Mouse (Mus musculus) layer of hippocampus, postnatal 36 days (tissue): Measurements from ENCODE around the gene Olfml3. TPM values are rescaled to one million over a fixed set of nuclear protein-coding genes. Genes with fewer than 3 reads are reported as not detected.

Experiments
- DNase-seq, 2 experiments: peaks; one replicate each; pipeline ENCODE4 v3.0.0; 2022
- total RNA-seq, 2 experiments: library from RNA; stranded (reverse); gene quantifications; 2 replicates each; pipeline ENCODE4 v1.2.3; 2021

Gene Olfml3
- 10 to 100 TPM; 12.0 to 14.2 TPM for total RNA-seq

GRCm38 (mm10) chr3:103737778-103738571 lies at the start of gene Olfml3:
Olfml3 (minus strand) TSS chr3:103738001.
- DNase-seq = peak; percentile 81 to 87

- no peak for DNase-seq
Measured at GRCm38 (mm10) chr3:103787225-103787624, 49.4 kb upstream of the Olfml3 start.

- no peak for DNase-seq
Measured at GRCm38 (mm10) chr3:103782844-103783609, 45.2 kb upstream of the Olfml3 start.

GRCm38 (mm10) chr3:103780777-103781176 lies 43.0 kb upstream of the Olfml3 start:
- no peak for DNase-seq

GRCm38 (mm10) chr3:103780271-103780670 lies 42.5 kb upstream of the Olfml3 start:
- DNase-seq = peak in 1 of 2 experiments; percentile 17

- DNase-seq = no peak
Measured at GRCm38 (mm10) chr3:103779183-103779582, 41.4 kb upstream of the Olfml3 start.

- DNase-seq = no peak
Measured at GRCm38 (mm10) chr3:103778660-103779059, 40.9 kb upstream of the Olfml3 start.

GRCm38 (mm10) chr3:103777940-103778339 lies 40.1 kb upstream of the Olfml3 start:
- DNase-seq = peak; percentile 22 to 40

GRCm38 (mm10) chr3:103774009-103774408 lies 36.2 kb upstream of the Olfml3 start:
- no peak for DNase-seq

GRCm38 (mm10) chr3:103773508-103773907 lies 35.7 kb upstream of the Olfml3 start:
- no peak for DNase-seq

GRCm38 (mm10) chr3:103772846-103773245 lies 35.0 kb upstream of the Olfml3 start:
- DNase-seq = no peak

GRCm38 (mm10) chr3:103771531-103772130 lies 33.8 kb upstream of the Olfml3 start:
- peak in 1 of 2 experiments; percentile 38 for DNase-seq

GRCm38 (mm10) chr3:103766789-103767188 lies 29.0 kb upstream of the Olfml3 start:
- DNase-seq = no peak

GRCm38 (mm10) chr3:103759261-103759970 lies 21.6 kb upstream of the Olfml3 start:
- DNase-seq = no peak

GRCm38 (mm10) chr3:103758456-103758855 lies 20.7 kb upstream of the Olfml3 start:
- no peak for DNase-seq

GRCm38 (mm10) chr3:103756920-103757319 lies 19.1 kb upstream of the Olfml3 start:
- DNase-seq = no peak

GRCm38 (mm10) chr3:103755351-103755750 lies 17.6 kb upstream of the Olfml3 start:
- no peak for DNase-seq

- no peak for DNase-seq
Measured at GRCm38 (mm10) chr3:103751558-103751957, 13.8 kb upstream of the Olfml3 start.

- DNase-seq = no peak
Measured at GRCm38 (mm10) chr3:103746711-103747110, 8.9 kb upstream of the Olfml3 start.

GRCm38 (mm10) chr3:103745001-103745770 lies 7.4 kb upstream of the Olfml3 start:
- no peak for DNase-seq

- DNase-seq = no peak
Measured at GRCm38 (mm10) chr3:103743208-103743607, 5.4 kb upstream of the Olfml3 start.

- DNase-seq = no peak
Measured at GRCm38 (mm10) chr3:103740342-103740741, 2.5 kb upstream of the Olfml3 start.
